Mouse (Mus musculus) gastrocnemius, adult 18-20 months (tissue): Measurements from ENCODE around the gene Eva1c. TPM values are rescaled to one million over a fixed set of nuclear protein-coding genes. Genes with fewer than 3 reads are reported as not detected.
"Not testable (repeated sequence)": the region's sequence is repeated elsewhere in the genome, so short reads cannot be mapped to it uniquely, and the experiment has no call there.

Experiments used
- DNase-seq: peaks from one replicate; pipeline ENCODE4 v3.0.0; 2021; ENCODE audit warnings: low spot score
- total RNA-seq, 2 experiments: library from RNA; stranded (reverse); gene quantifications; 2 replicates each; pipeline ENCODE4 v1.2.3; 2021

Eva1c gene
- total RNA-seq, 2 experiments from 2014 or later: 0.26 to 0.59 TPM

GRCm38 (mm10) chr16:90823986-90824385, 2.5 kb upstream of the Eva1c start:
- DNase-seq: not testable (repeated sequence)

GRCm38 (mm10) chr16:90826041-90826440, 478 bp upstream of the Eva1c start:
- no peak for DNase-seq

GRCm38 (mm10) chr16:90827498-90827897, 979 bp downstream of the Eva1c start:
- no peak for DNase-seq

DNA sequence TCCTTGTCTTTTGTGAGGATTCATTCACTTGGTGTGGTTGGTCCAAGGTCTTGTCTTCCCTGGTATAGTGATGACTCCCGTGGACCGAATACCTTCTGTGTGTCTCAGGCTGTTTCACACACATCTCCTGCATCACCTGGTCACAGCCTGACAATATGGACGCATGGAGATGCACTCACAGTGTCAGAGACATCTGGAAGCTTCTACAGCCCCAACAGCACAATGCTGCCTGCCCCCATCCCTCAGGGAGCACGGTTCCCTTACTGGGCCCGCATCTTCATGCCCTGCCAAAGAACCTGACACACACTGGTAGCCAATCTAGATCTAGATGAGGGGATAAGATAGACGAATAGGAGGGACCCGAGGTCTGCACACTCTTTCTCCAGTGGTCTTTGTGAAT, 2.6 kb downstream of the Eva1c start:
- DNase-seq: no peak

DNA sequence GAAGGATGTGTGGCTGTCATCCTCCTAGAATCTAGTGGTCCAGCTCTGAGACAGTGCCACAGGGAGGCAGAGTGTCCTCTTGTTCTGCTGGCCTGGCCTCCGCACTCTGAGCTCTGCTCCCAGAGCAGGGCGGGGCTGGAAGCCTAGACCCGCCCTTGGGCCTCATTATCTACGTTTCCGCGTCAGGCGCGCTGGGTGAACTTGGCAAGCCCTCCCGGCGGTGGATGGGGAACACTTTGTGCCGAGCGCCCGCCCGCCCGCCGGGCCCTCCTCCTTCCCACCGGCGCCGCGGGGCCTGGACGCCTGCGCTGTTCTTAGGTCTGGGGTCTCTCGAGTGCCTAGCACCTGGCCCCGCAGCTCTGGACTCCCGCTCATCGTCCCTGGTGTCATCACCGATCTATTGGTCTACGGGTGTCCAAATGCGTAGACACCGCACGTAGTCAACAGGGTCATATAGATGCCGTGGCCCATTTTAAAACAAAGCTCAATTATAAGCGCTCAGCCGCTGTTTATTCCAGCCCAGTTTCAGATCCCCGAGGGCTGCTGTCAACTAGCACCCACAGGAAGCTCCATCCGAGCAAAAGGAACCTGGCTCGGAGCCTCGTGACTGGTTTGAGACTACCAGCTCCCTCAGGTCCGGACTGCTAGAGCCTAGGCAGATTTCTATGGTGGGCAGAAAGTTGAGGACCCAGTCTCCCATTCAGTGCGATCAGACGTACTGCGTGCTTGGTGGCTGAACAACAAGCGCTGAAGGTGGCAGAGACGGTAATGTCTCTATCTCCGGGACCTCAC, 3.6 kb downstream of the Eva1c start:
- DNase-seq: peak; percentile 90

- DNase-seq: peak; percentile 57
These were observed 4.3 kb downstream of the Eva1c start for GRCm38 (mm10) chr16:90830686-90831439.

- DNase-seq: no peak
These were observed 5.2 kb downstream of the Eva1c start for GRCm38 (mm10) chr16:90831676-90832075.

DNA sequence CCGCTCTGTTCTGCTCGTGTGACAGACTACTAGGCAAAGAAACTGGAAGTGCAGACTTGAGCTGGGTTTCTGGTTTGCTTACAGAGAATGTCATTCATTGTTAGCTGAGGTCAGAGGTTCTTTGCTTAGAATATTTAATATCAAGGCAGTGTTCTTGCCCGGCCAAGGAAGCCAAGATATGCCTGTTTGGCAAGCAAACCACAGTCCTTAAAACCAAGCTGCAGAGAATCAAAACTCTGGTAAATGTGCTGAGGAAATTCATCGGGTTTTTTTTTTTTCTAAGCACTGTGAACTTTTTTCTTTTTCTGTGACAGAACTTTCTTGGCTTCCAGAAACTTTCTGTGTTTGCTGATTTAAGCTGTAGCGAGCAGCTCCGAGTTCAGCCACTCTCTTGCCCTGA, 6.0 kb downstream of the Eva1c start:
- no peak for DNase-seq

DNA sequence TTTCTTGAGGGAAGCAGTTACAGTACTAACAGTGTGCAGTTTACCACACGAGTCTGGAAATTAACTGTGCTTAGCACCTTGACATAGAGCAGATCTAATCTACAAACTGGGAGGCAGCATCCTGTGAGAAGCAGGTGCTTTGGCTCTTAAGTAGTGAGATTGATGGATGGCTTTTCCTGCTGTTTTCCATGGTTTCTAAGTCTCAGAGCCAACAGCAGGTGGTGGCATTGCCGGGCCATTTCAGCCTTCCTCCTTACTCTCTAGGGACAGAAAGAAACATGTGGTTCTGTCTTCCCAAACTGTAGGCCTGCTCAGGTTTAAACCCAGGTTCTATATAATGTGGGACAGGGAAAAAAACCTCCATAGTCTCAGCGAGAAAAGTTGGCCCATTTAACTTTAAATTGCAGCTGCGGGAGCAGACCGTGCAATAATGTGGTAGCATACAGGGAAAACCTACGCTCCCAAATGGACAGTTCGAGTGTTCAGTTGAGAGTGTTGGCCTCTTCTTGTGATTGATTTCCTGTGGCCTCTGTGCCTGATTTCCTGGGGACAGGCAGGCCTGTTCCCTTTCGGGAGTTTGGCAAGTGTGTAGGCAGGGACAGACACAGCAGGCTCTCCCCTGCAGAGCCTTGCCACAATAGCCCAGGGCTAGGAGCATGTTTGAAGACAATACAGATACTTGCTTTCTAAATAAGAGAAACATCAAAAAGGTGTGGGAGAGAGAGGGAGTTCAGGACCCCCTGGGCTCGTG, 6.7 kb downstream of the Eva1c start:
- no peak for DNase-seq

GRCm38 (mm10) chr16:90837431-90837830, 10.9 kb downstream of the Eva1c start:
- no peak for DNase-seq

GRCm38 (mm10) chr16:90842164-90842563, 15.6 kb downstream of the Eva1c start:
- DNase-seq: no peak

GRCm38 (mm10) chr16:90845038-90845437, 18.5 kb downstream of the Eva1c start:
- no peak for DNase-seq

DNA sequence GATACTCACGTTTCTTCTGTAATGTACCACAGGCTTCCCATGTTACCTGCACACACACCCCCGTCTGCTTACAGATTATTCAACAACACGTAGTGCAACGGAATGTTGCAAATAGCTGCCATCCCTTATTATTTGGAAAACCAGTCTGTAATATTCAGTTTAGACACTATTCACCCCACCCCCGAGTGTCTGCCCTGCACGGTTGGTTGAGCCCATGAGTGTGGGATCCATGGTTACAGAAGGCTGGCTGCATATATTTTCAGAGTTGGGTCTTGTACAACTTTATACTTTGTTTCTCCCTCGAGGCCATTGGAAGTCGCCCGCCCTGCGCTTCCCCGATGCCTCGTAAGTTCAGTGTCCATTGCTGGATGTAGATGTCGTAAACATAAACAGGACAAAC, 19.1 kb downstream of the Eva1c start:
- no peak for DNase-seq

- no peak for DNase-seq
These were observed 22.2 kb downstream of the Eva1c start for GRCm38 (mm10) chr16:90848697-90849096.

- no peak for DNase-seq
These were observed 22.7 kb downstream of the Eva1c start for GRCm38 (mm10) chr16:90849262-90849661.

- DNase-seq: no peak
These were observed 24.4 kb downstream of the Eva1c start for GRCm38 (mm10) chr16:90850881-90851280.

DNA sequence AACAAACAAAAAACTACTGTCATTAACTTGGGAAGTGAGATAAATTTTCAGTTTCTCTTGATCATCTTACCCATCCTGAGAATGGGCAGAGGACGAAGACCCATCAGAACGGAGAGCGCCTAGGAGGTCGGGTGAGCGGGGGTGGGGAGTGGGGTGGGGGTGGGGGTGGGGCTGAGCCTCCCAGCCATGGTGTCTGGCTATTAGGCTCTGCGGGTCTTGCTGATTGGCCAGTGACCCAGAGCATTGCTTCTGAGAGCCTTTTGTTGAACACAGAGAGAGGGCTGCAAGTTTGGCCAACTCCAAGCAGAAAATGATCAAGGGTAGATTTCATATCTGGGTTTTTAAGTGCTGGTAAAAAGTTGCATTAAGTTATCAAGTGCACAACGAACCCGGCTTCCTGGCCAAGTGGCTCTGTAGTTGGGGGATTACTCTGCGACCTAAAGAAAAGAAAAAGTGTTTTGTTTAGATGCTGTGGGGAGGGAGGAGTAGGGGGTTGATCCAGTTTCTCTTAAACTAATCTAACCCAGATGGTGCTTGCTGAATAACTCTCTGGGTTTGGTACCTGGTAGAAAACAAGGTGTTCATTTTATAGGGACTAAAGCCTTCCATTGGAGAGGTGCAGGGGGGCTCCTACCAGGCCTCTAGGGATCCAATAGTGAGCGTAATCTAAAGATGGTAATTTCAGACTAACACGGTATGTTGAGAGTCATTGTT, 25.3 kb downstream of the Eva1c start:
- no peak for DNase-seq

DNA sequence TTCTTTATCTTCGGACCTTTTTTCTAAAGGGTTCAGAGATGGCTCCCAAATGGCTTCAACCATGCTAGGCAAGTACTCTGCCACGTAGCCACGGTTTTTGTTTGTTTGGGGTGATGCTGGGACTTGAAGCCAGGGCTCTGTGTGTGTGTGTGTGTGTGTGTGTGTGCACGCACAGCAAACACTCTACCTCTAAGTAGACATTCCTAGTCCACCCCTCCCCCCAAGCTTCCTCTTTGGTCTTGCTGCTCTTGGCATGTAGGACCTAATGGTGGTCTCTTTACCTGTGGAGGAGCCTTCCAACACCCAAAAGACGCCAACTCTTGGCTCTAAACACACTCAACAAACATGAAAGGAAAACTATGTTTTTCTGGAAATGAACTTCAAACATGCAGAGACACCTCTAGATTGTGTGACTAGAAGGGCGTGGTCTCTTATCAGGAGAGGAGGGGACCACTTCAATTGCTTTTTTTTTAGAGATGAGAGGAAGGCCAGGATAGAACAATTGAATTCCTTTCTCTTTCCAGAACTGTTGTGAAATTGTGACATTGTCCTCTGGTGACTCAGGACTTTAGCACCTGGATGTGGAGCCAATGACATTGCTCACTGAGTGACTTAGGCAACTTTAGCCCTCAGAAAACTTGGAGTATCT, 30.2 kb downstream of the Eva1c start:
- DNase-seq: no peak

DNA sequence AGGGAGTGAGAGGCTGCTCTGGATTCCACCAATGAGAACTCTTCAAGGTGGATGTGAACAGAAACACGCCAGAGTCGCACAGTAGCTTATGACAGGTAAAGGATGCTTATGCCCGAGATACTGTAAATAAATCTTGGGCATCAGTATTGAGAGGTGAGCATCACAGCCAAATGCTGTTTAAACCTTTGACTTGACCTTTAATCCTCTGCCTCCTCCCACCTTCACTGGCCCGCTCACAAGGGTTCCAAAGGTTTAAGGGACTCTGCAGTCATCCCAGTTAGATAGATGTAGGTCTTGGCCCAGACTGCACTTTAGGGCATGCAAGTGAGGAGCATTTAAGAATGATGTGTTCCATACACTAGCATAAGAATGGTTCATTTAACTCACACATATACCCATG, 31.7 kb downstream of the Eva1c start:
- DNase-seq: no peak

DNA sequence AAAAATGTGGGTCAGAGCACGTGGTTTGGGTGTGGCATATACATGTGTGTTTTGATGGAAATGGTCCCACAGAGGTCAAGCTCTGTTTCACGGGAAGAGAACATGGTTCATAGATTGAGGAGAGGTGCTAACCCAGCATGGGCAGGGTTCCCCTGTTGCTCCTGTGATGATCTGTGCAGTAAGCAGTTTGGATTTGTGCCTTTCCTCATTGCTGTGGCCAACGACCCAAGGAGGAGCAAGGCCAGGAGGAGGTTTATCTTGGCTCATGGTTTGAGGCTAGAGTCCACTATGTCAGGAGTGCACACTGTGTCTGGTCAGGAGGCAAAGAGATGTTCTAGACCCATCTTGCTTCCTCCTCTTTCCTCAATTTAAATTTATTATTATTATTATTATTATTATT, 36.5 kb downstream of the Eva1c start:
- no peak for DNase-seq

DNA sequence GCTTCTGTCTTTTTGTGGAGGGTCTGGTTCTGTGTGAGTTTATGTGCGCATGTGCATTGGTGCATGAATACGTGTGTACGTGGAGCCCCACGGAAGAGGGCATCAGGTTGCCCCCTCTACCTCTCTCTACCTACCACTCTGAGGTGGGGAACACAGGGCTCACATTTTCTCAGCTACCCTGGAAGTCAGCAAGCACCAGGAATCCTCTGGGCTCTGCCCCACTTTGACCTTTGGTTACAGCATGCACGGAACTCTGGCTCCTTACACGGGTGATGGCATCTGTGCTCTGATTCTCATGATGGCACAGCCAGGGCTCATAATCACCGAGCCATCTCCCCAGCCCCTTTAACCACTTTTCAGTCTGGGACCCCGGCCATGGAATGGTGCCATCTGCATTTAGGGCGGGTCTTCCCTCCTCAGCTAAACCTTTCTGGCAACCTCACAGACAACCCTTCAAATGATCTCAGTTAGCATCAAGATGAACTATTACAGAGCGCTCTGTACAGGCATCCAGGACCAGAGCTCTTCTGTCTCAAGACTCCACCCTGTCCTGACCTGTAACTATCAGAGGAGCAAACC, 37.0 kb downstream of the Eva1c start:
- DNase-seq: no peak
